Mouse (Mus musculus) embryonic facial prominence, embryonic 13.5 days (tissue): ENCODE data around the gene Folr1. TPM values are rescaled to one million over a fixed set of nuclear protein-coding genes. Genes with fewer than 3 reads are reported as not detected.
A peak's percentile ranks its signal among the peaks of the same experiment; 100 is the strongest.

Experiments
- ATAC-seq: fragments of 200-750 bp; cut with Nextera tagmentation; 2 replicates; pipeline ENCODE4 v1.8.0; 2017; ENCODE audit warnings: low read depth; ENCODE audit not compliant: insufficient number of reproducible peaks, insufficient read depth, low FRiP score, low TSS enrichment
- H3K27ac ChIP-seq: fragments of 300-500 bp; sonication (generic); 2 replicates; pipeline ENCODE4 v1.5.1; 2015; ENCODE audit warnings: moderate library complexity, mild to moderate bottlenecking, inconsistent platforms
- H3K27me3 ChIP-seq: fragments of 300-500 bp; sonication (generic); 2 replicates; pipeline ENCODE4 v1.6.1; 2015; ENCODE audit warnings: mild to moderate bottlenecking, inconsistent platforms
- H3K36me3 ChIP-seq: fragments of 300-500 bp; sonication (generic); 2 replicates; pipeline ENCODE4 v1.6.1; 2015; ENCODE audit warnings: mild to moderate bottlenecking, inconsistent platforms
- H3K4me1 ChIP-seq: fragments of 300-500 bp; sonication (generic); 2 replicates; pipeline ENCODE4 v1.6.1; 2015; ENCODE audit warnings: inconsistent platforms
- H3K4me2 ChIP-seq: fragments of 300-500 bp; sonication (generic); 2 replicates; pipeline ENCODE4 v1.6.1; 2015; ENCODE audit warnings: moderate library complexity, mild to moderate bottlenecking, inconsistent platforms
- H3K4me3 ChIP-seq: fragments of 300-500 bp; sonication (generic); 2 replicates; pipeline ENCODE4 v1.5.1; 2015; ENCODE audit warnings: mild to moderate bottlenecking, inconsistent platforms
- H3K9ac ChIP-seq: fragments of 300-500 bp; sonication (generic); 2 replicates; pipeline ENCODE4 v1.6.1; 2015; ENCODE audit warnings: mild to moderate bottlenecking, inconsistent platforms
- H3K9me3 ChIP-seq: fragments of 300-500 bp; sonication (generic); 2 replicates; pipeline ENCODE4 v1.6.1; 2016; ENCODE audit warnings: inconsistent platforms
- WGBS: fragments of 180-500 bp; shearing (Covaris S2); methylation state at CpG from one replicate; pipeline ENCODE4 v1.1.7; 2015; ENCODE audit warnings: mixed read lengths; 5-methylcytosine and 5-hydroxymethylcytosine counted together
- polyA plus RNA-seq: library from polyadenylated mRNA; unstranded; fragments of >200 nt; fragmentation: Nextera tagmentation; extraction: Ambion mirVana; gene quantifications from 2 replicates; pipeline ENCODE4 v1.2.1, GENCODE M21; 2015

The Folr1 gene
- polyA plus RNA-seq, result 0.25 TPM in 1 of 2 replicates, not detected in the other

- H3K9ac ChIP-seq, result no peak within 1 kb of the TSS
- no peaks in the 10 kb centered on the region for H3K27me3 ChIP-seq
- H3K9me3 ChIP-seq, result no peaks in the 10 kb centered on the region
- ATAC-seq, result no peak
- no peak within 1 kb of the TSS for H3K27ac ChIP-seq
- no peaks in the 10 kb centered on the region for H3K36me3 ChIP-seq
- 54% methylated on average over 2 of the region's 2 CpGs for WGBS
- no peak within 1 kb of the TSS for H3K4me3 ChIP-seq
- H3K4me2 ChIP-seq, result no peak within 1 kb of the TSS
- no peaks in the 10 kb centered on the region for H3K4me1 ChIP-seq
These were observed at the start of gene Folr1 for GRCm38 (mm10) chr7:101870629-101871028. Folr1 (minus strand) TSS chr7:101870788.

- Histone ChIP-seq H3K4me1 (0 out of 2 replicates have a peak, but pooled peaks cover 4% of the 10 kb centered on the region), H3K36me3 (peaks cover 32% of the 10 kb centered on the region), H3K4me2 (no peak overlapping the region), H3K4me3 (no peak overlapping the region), H3K9me3 (no peaks in the 10 kb centered on the region), H3K9ac (no peak overlapping the region), H3K27ac (no peak overlapping the region), H3K27me3 (no peaks in the 10 kb centered on the region)
- 0 out of 2 replicates have a peak, but pooled peaks have one; percentile 43 for ATAC-seq
- WGBS, result 14% methylated on average over 1 of the region's 1 CpGs
These were observed 47.5 kb upstream of the Folr1 start for GRCm38 (mm10) chr7:101918071-101918470.

- Histone ChIP-seq H3K9me3 (no peaks in the 10 kb centered on the region), H3K4me2 (no peak overlapping the region), H3K9ac (no peak overlapping the region), H3K4me1 (peaks cover 5% of the 10 kb centered on the region), H3K27ac (no peak overlapping the region), H3K27me3 (no peaks in the 10 kb centered on the region), H3K36me3 (peaks cover 71% of the 10 kb centered on the region), H3K4me3 (no peak overlapping the region)
- ATAC-seq, result no peak
- 67% methylated on average over 3 of the region's 3 CpGs for WGBS
These were observed 41.4 kb upstream of the Folr1 start for GRCm38 (mm10) chr7:101911982-101912381.

- no peak for ATAC-seq
- Histone ChIP-seq H3K4me1 (peaks cover 14% of the 10 kb centered on the region), H3K4me2 (no peak overlapping the region), H3K4me3 (no peak overlapping the region), H3K9me3 (no peaks in the 10 kb centered on the region), H3K9ac (no peak overlapping the region), H3K27ac (no peak overlapping the region), H3K36me3 (peaks cover 59% of the 10 kb centered on the region), H3K27me3 (no peaks in the 10 kb centered on the region)
- whole genome bisulfite sequencing, result 70% methylated on average over 4 of the region's 4 CpGs
These were observed 39.5 kb upstream of the Folr1 start for GRCm38 (mm10) chr7:101910138-101910537.

GRCm38 (mm10) chr7:101908367-101908766, 37.8 kb upstream of the Folr1 start:
- Histone ChIP-seq H3K9ac (no peak overlapping the region), H3K27ac (no peak overlapping the region), H3K27me3 (no peaks in the 10 kb centered on the region), H3K36me3 (peaks cover 42% of the 10 kb centered on the region), H3K4me2 (no peak overlapping the region), H3K9me3 (no peaks in the 10 kb centered on the region), H3K4me3 (no peak overlapping the region), H3K4me1 (peaks cover 19% of the 10 kb centered on the region)
- ATAC-seq, result no peak
- WGBS, result 70% methylated on average over 4 of the region's 4 CpGs

GRCm38 (mm10) chr7:101906696-101907095, 36.1 kb upstream of the Folr1 start:
- H3K4me2 ChIP-seq, result peak overlapping the region; percentile 70
- 71% methylated on average over 8 of the region's 8 CpGs for WGBS
- H3K36me3 ChIP-seq, result peaks cover 35% of the 10 kb centered on the region
- no peak overlapping the region for H3K27ac ChIP-seq
- peak overlapping the region; percentile 83 for H3K4me3 ChIP-seq
- H3K4me1 ChIP-seq, result peaks cover 19% of the 10 kb centered on the region
- peak overlapping the region; percentile 92 for H3K9ac ChIP-seq
- ATAC-seq, result no peak
- no peaks in the 10 kb centered on the region for H3K9me3 ChIP-seq
- no peaks in the 10 kb centered on the region for H3K27me3 ChIP-seq

DNA sequence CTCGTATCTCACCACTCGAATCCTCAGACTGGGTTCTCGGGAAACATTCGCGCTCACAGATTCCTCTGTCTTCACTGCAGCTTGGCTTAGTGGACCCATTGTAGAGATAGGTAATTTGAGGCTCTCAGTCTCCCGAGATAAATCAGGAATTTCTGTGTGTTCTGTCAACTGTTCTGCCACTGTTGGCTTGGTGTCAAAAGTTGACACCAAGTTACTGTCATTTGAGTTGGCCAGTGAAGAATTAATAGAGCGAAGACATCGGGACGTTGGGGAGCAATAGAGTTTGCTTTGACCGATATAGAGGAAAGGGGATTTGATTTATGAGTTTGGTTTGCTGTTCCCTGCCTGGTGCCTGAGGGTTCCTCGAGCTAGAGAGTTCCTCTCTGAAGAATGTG, 35.7 kb upstream of the Folr1 start, which contains the start of gene Tomt:
TSS of gene Tomt (minus strand) at position 73 of the 395 bp plus-strand sequence.
- no peak for ATAC-seq
- Histone ChIP-seq H3K4me3 (peak within 1 kb of the TSS; percentile 83), H3K4me1 (peaks cover 19% of the 10 kb centered on the region), H3K27ac (peak within 1 kb of the TSS; percentile 95), H3K27me3 (no peaks in the 10 kb centered on the region), H3K9me3 (no peaks in the 10 kb centered on the region), H3K36me3 (peaks cover 31% of the 10 kb centered on the region), H3K4me2 (peak within 1 kb of the TSS; percentile 70), H3K9ac (peak within 1 kb of the TSS; percentile 92)
- WGBS, result 21% methylated on average over 11 of the region's 11 CpGs

GRCm38 (mm10) chr7:101905561-101906286, 35.1 kb upstream of the Folr1 start, which contains the start of gene Lamtor1:
Lamtor1 (plus strand) TSS chr7:101905904.
- H3K36me3 ChIP-seq, result peaks cover 26% of the 10 kb centered on the region
- H3K27ac ChIP-seq, result peak within 1 kb of the TSS; percentile 95
- H3K9ac ChIP-seq, result peak within 1 kb of the TSS; percentile 92
- H3K4me1 ChIP-seq, result peaks cover 19% of the 10 kb centered on the region
- no peaks in the 10 kb centered on the region for H3K9me3 ChIP-seq
- no peaks in the 10 kb centered on the region for H3K27me3 ChIP-seq
- peak within 1 kb of the TSS; percentile 70 for H3K4me2 ChIP-seq
- H3K4me3 ChIP-seq, result peak within 1 kb of the TSS; percentile 83
- peak; percentile 98 for ATAC-seq
- WGBS, result under 1% methylated on average over 61 of the region's 61 CpGs

GRCm38 (mm10) chr7:101902846-101903245, 32.3 kb upstream of the Folr1 start:
- Histone ChIP-seq H3K4me2 (no peak overlapping the region), H3K9me3 (no peaks in the 10 kb centered on the region), H3K9ac (no peak overlapping the region), H3K27ac (no peak overlapping the region), H3K36me3 (peaks cover 16% of the 10 kb centered on the region; the same call in 1 of the 2 replicates), H3K27me3 (no peaks in the 10 kb centered on the region), H3K4me3 (no peak overlapping the region), H3K4me1 (peaks cover 21% of the 10 kb centered on the region)
- no peak for ATAC-seq

GRCm38 (mm10) chr7:101901969-101902368, 31.4 kb upstream of the Folr1 start:
- H3K4me2 ChIP-seq, result no peak overlapping the region
- no peak overlapping the region for H3K4me3 ChIP-seq
- H3K9ac ChIP-seq, result no peak overlapping the region
- peaks cover 16% of the 10 kb centered on the region; the same call in 1 of the 2 replicates for H3K36me3 ChIP-seq
- no peak overlapping the region for H3K27ac ChIP-seq
- H3K27me3 ChIP-seq, result no peaks in the 10 kb centered on the region
- WGBS, result 92% methylated on average over 10 of the region's 10 CpGs
- no peak for ATAC-seq
- peaks cover 21% of the 10 kb centered on the region for H3K4me1 ChIP-seq
- no peaks in the 10 kb centered on the region for H3K9me3 ChIP-seq

- 85% methylated on average over 16 of the region's 16 CpGs for WGBS
- no peak for ATAC-seq
- H3K27me3 ChIP-seq, result no peaks in the 10 kb centered on the region
- peaks cover 16% of the 10 kb centered on the region for H3K4me1 ChIP-seq
- no peaks in the 10 kb centered on the region for H3K9me3 ChIP-seq
- no peak overlapping the region for H3K27ac ChIP-seq
- no peak overlapping the region for H3K4me3 ChIP-seq
- H3K9ac ChIP-seq, result peak overlapping the region; percentile 46
- peaks cover 16% of the 10 kb centered on the region; the same call in 1 of the 2 replicates for H3K36me3 ChIP-seq
- no peak overlapping the region for H3K4me2 ChIP-seq
These were observed 29.9 kb upstream of the Folr1 start for GRCm38 (mm10) chr7:101900331-101901097.
